Mouse (Mus musculus) embryonic facial prominence, embryonic 14.5 days (tissue): ENCODE results near the gene Nipal1. TPM values are rescaled to one million over a fixed set of nuclear protein-coding genes. Genes with fewer than 3 reads are reported as not detected.

ENCODE experiments used
- ATAC-seq: fragments of 200-750 bp; cut with Nextera tagmentation; 2 replicates; pipeline ENCODE4 v1.8.0; 2017; ENCODE audit warnings: low read depth, moderate number of reproducible peaks, moderate TSS enrichment
- DNase-seq: peaks from one replicate; pipeline ENCODE4 v3.0.0-alpha.2; 2015; ENCODE audit warnings: low spot score
- H3K27ac ChIP-seq: fragments of 300-500 bp; sonication (generic); replicated peaks from 2 replicates; pipeline ENCODE4 v1.5.1; 2014; ENCODE audit warnings: low read depth, mild to moderate bottlenecking, low read length, moderate library complexity
- H3K27me3 ChIP-seq: fragments of 300-500 bp; sonication (generic); replicated peaks from 2 replicates; pipeline ENCODE4 v1.6.1; 2014; ENCODE audit warnings: low read length; ENCODE audit not compliant: control insufficient read depth, insufficient read depth
- H3K36me3 ChIP-seq: fragments of 300-500 bp; sonication (generic); 2 replicates; pipeline ENCODE4 v1.6.1; 2014; ENCODE audit warnings: low read length, mixed read lengths; ENCODE audit not compliant: control insufficient read depth, insufficient read depth
- H3K4me1 ChIP-seq: fragments of 300-500 bp; sonication (generic); 2 replicates; pipeline ENCODE4 v1.6.1; 2014; ENCODE audit warnings: antibody characterized with exemption, low read length; ENCODE audit not compliant: control insufficient read depth, insufficient read depth
- H3K4me2 ChIP-seq: fragments of 300-500 bp; sonication (generic); 2 replicates; pipeline ENCODE4 v1.6.1; 2014; ENCODE audit warnings: low read depth, mild to moderate bottlenecking, low read length, moderate library complexity, mixed read lengths
- H3K4me3 ChIP-seq: fragments of 300-500 bp; sonication (generic); 2 replicates; pipeline ENCODE4 v1.5.1; 2014; ENCODE audit warnings: low read depth, mild to moderate bottlenecking, low read length
- H3K9ac ChIP-seq: fragments of 300-500 bp; sonication (generic); 2 replicates; pipeline ENCODE4 v1.6.1; 2014; ENCODE audit warnings: low read depth, mild to moderate bottlenecking, low read length, moderate library complexity, mixed read lengths
- H3K9me3 ChIP-seq: fragments of 300-500 bp; sonication (generic); 2 replicates; pipeline ENCODE4 v1.6.1; 2016; ENCODE audit warnings: low read length; ENCODE audit not compliant: control insufficient read depth
- WGBS: fragments of 180-500 bp; shearing (Covaris S2); extraction: QIAGEN DNeasy Blood & Tissue Kit; methylation state at CpG from one replicate; pipeline ENCODE4 v1.1.7; 2014; 5-methylcytosine and 5-hydroxymethylcytosine counted together
- polyA plus RNA-seq: library from polyadenylated mRNA; unstranded; fragments of >200 nt; fragmentation: Nextera tagmentation; extraction: Ambion mirVana; gene quantifications from 2 replicates; pipeline ENCODE4 v1.2.1, GENCODE M21; 2014

Gene Nipal1
- polyA plus RNA-seq, 1 experiment from 2014 or later: 2.0 TPM

DNA sequence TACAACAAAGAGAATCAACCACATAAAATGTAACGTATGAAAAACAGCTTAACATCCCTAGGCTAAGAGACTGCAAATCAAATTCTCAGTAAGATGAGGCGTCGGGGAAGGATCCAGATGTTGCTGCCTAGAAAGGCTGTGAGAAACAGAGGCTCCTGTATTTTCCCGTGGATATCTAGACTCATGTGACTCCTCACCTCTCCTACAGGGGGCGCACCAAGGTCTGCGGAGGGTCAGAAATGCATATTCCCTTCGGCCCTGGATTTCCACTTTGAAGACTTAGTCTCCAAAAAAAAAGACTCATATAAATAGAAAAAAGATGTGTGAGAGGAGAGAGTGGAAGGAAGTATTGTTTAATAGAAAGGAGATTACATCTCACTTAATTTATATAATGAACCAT lies 73.0 kb downstream of the Nipal1 start:
- H3K4me3 ChIP-seq: no peak overlapping the region
- no peak overlapping the region for H3K4me2 ChIP-seq
- no peaks in the 10 kb centered on the region for H3K36me3 ChIP-seq
- ATAC-seq (no peak), DNase-seq (no peak)
- WGBS: 53% methylated on average over 7 of the region's 7 CpGs
- 0 out of 2 replicates have a peak, but pooled peaks cover 3% of the 10 kb centered on the region for H3K9me3 ChIP-seq
- H3K27ac ChIP-seq: no peak overlapping the region
- no peaks in the 10 kb centered on the region for H3K4me1 ChIP-seq
- no peak overlapping the region for H3K9ac ChIP-seq
- H3K27me3 ChIP-seq: no peaks in the 10 kb centered on the region

Other genes starting within 250 kb of the Nipal1 start
- gene Corin, start 143.3 kb upstream of the Nipal1 start, polyA plus RNA-seq: 4.5 and 5.3 TPM in 2 replicates
- 20.9 and 26.2 TPM in 2 replicates for gene Nfxl1, start 88.1 kb upstream of the Nipal1 start, polyA plus RNA-seq
- gene Zar1, start 66.5 kb upstream of the Nipal1 start, polyA plus RNA-seq: 0.74 and 1.1 TPM in 2 replicates
- gene Gm5868, start 60.2 kb upstream of the Nipal1 start, polyA plus RNA-seq: 0.56 and 0.81 TPM in 2 replicates
- gene Cnga1, start 3.5 kb upstream of the Nipal1 start, polyA plus RNA-seq: not detected in 2 replicates
- 0.11 and 0.12 TPM in 2 replicates for gene Txk, start 105.0 kb downstream of the Nipal1 start, polyA plus RNA-seq
- 7.8 and 7.9 TPM in 2 replicates for gene Tec, start 220.7 kb downstream of the Nipal1 start, polyA plus RNA-seq